Mouse (Mus musculus) heart, embryonic 11.5 days (tissue): Measurements from ENCODE around the gene Rell1. TPM values are rescaled to one million over a fixed set of nuclear protein-coding genes. Genes with fewer than 3 reads are reported as not detected.

ENCODE experiments used
- ATAC-seq: fragments of 200-750 bp; cut with Nextera tagmentation; replicated peaks from 2 replicates; pipeline ENCODE4 v1.8.0; 2017; ENCODE audit warnings: moderate library complexity; ENCODE audit not compliant: insufficient number of reproducible peaks, low FRiP score, low TSS enrichment
- H3K27ac ChIP-seq: fragments of 300-500 bp; sonication (generic); 2 replicates; pipeline ENCODE4 v1.5.1; 2014; ENCODE audit warnings: mild to moderate bottlenecking, low read depth, low read length
- H3K27me3 ChIP-seq: fragments of 300-500 bp; sonication (generic); 2 replicates; pipeline ENCODE4 v1.6.1; 2014; ENCODE audit warnings: mild to moderate bottlenecking, low read length, mixed read lengths; ENCODE audit not compliant: control insufficient read depth, insufficient read depth
- H3K36me3 ChIP-seq: fragments of 300-500 bp; sonication (generic); 2 replicates; pipeline ENCODE4 v1.6.1; 2014; ENCODE audit warnings: mild to moderate bottlenecking, low read length, moderate library complexity, mixed read lengths; ENCODE audit not compliant: control insufficient read depth, insufficient read depth
- H3K4me1 ChIP-seq: fragments of 300-500 bp; sonication (generic); 2 replicates; pipeline ENCODE4 v1.6.1; 2014; ENCODE audit warnings: low read length; ENCODE audit not compliant: control insufficient read depth, insufficient read depth
- H3K4me2 ChIP-seq: fragments of 300-500 bp; sonication (generic); 2 replicates; pipeline ENCODE4 v1.6.1; 2014; ENCODE audit warnings: mild to moderate bottlenecking, moderate library complexity
- H3K4me3 ChIP-seq: fragments of 300-500 bp; sonication (generic); 2 replicates; pipeline ENCODE4 v1.5.1; 2014; ENCODE audit warnings: low read depth, low read length
- H3K9ac ChIP-seq: fragments of 300-500 bp; sonication (generic); 2 replicates; pipeline ENCODE4 v1.6.1; 2014; ENCODE audit warnings: mild to moderate bottlenecking, low read depth, low read length, moderate library complexity
- H3K9me3 ChIP-seq: fragments of 300-500 bp; sonication (generic); replicated peaks from 2 replicates; pipeline ENCODE4 v1.6.1; 2016; ENCODE audit warnings: low read length; ENCODE audit not compliant: control insufficient read depth
- WGBS: fragments of 180-500 bp; shearing (Covaris S2); extraction: QIAGEN DNeasy Blood & Tissue Kit; methylation state at CpG from one replicate; pipeline ENCODE4 v1.1.7; 2014; ENCODE audit not compliant: insufficient replicate concordance; 5-methylcytosine and 5-hydroxymethylcytosine counted together
- polyA plus RNA-seq: library from polyadenylated mRNA; unstranded; fragments of >200 nt; fragmentation: Nextera tagmentation; extraction: Ambion mirVana; gene quantifications from 2 replicates; pipeline ENCODE4 v1.2.1, GENCODE M21; 2014

Gene Rell1
- 6.6 and 8.3 TPM in 2 replicates for polyA plus RNA-seq

- 2% methylated on average over 73 of the region's 85 CpGs for WGBS
- peak; percentile 97 for ATAC-seq
- peak within 1 kb of the TSS; percentile 93 for H3K4me2 ChIP-seq
- peak within 1 kb of the TSS; percentile 76 for H3K4me3 ChIP-seq
- peak within 1 kb of the TSS; percentile 38; the same call in 1 of the 2 replicates for H3K27ac ChIP-seq
- H3K36me3 ChIP-seq, result no peaks in the 10 kb centered on the region
- peak within 1 kb of the TSS; percentile 76 for H3K9ac ChIP-seq
- 0 out of 2 replicates have a peak, but pooled peaks cover 6% of the 10 kb centered on the region for H3K4me1 ChIP-seq
- no peaks in the 10 kb centered on the region for H3K9me3 ChIP-seq
- H3K27me3 ChIP-seq, result no peaks in the 10 kb centered on the region
These were observed at the start of gene Rell1 for GRCm38 (mm10) chr5:63968443-63969415. Gene Rell1 (minus strand): TSS chr5:63968897.

DNA sequence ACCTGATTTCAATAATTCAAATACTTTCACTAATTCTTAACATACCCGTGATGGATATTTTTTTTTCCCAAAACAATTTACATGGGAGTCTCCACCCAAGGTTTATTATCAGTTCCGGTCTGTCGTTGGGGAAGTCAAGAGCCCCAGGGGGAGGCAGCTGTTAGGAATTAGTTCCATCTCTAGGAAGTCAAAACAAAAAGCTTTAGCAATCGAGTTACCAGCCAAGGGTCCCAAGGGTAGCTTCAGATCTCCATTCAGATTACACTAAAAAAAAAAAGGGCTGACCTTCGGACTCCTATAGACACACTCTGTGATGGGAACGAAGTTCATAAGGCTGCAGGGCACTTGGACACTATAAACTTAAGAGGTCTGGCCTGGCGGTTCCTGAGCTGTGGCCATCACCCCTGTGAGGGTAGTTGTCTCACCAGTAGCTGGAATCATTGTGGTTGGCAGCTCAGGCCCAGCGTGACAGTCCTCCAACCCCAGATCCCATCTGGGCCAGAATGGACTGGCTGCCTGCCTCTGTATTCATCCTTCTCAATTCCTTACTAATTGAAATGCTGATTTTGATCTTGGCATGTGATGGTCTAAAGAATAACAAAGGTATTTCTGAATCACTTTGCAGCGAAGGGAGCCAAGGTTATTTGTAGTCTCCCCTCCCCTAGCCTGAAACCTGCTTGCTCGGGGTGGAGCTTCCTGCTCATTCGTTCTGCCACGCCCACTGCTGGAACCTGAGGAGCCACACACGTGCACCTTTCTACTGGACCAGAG, 44.1 kb upstream of the Rell1 start:
- H3K4me3 ChIP-seq, result no peak overlapping the region
- H3K4me1 ChIP-seq, result no peaks in the 10 kb centered on the region
- no peaks in the 10 kb centered on the region for H3K27me3 ChIP-seq
- H3K9me3 ChIP-seq, result no peaks in the 10 kb centered on the region
- no peak overlapping the region for H3K9ac ChIP-seq
- no peak overlapping the region for H3K4me2 ChIP-seq
- 79% methylated on average over 11 of the region's 13 CpGs for WGBS
- H3K36me3 ChIP-seq, result no peaks in the 10 kb centered on the region
- no peak overlapping the region for H3K27ac ChIP-seq
- no peak for ATAC-seq

DNA sequence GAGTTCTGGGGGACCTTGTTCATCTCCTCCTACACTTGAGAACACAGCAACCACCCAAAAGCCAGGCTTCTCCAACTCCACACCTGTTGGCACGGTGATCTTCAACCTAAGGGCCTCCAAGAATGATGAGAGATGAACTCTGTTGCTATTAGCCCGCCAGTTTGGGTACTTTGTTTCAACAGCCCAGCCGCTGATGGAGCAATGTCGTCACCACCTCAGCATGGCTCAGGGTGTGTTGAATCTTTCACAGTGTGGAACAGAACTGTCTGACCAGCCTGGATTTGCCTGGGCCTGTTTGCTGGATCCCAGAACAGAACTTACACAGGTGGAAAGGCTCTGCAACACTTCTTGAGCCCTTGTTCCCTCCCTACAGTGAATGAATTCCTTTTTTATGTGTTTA, 37.9 kb upstream of the Rell1 start:
- Histone ChIP-seq H3K36me3 (no peaks in the 10 kb centered on the region), H3K9me3 (0 out of 2 replicates have a peak, but pooled peaks cover 2% of the 10 kb centered on the region), H3K9ac (no peak overlapping the region), H3K27ac (no peak overlapping the region), H3K4me1 (no peaks in the 10 kb centered on the region), H3K4me2 (no peak overlapping the region), H3K4me3 (no peak overlapping the region), H3K27me3 (no peaks in the 10 kb centered on the region)
- 57% methylated on average over 4 of the region's 4 CpGs for WGBS
- no peak for ATAC-seq

GRCm38 (mm10) chr5:64003302-64003701, 34.6 kb upstream of the Rell1 start:
- WGBS, result 79% methylated on average over 8 of the region's 8 CpGs
- Histone ChIP-seq H3K27me3 (no peaks in the 10 kb centered on the region), H3K36me3 (no peaks in the 10 kb centered on the region), H3K9me3 (0 out of 2 replicates have a peak, but pooled peaks cover 2% of the 10 kb centered on the region), H3K4me2 (no peak overlapping the region), H3K27ac (no peak overlapping the region), H3K9ac (no peak overlapping the region), H3K4me3 (no peak overlapping the region), H3K4me1 (no peaks in the 10 kb centered on the region)
- ATAC-seq, result no peak

GRCm38 (mm10) chr5:63993865-63994264, 25.2 kb upstream of the Rell1 start:
- peaks cover 3% of the 10 kb centered on the region; the same call in 1 of the 2 replicates for H3K27me3 ChIP-seq
- 56% methylated on average over 3 of the region's 3 CpGs for WGBS
- no peaks in the 10 kb centered on the region for H3K4me1 ChIP-seq
- ATAC-seq, result no peak
- H3K9ac ChIP-seq, result no peak overlapping the region
- H3K4me2 ChIP-seq, result no peak overlapping the region
- H3K9me3 ChIP-seq, result no peaks in the 10 kb centered on the region
- H3K36me3 ChIP-seq, result no peaks in the 10 kb centered on the region
- H3K4me3 ChIP-seq, result no peak overlapping the region
- no peak overlapping the region for H3K27ac ChIP-seq

DNA sequence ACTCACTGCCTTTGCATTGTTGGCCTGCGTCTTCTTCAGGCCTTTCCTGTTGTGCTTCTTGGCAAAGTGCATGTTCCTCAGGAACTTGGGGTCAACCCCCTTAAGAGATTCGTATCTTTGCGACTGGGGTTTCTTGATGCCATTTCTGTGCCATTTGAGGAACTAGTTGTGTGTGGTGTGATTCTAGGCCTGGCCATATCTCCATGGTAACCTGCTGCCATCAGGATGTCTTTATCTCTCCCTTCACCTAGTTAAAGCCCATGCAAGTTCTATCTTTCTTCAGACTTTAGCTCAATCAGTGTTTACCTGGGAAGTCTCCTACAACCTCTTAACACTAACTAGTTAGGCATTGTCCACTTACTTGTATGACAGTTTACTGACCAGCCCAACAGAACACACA, 22.0 kb upstream of the Rell1 start:
- WGBS, result 81% methylated on average over 3 of the region's 3 CpGs

DNA sequence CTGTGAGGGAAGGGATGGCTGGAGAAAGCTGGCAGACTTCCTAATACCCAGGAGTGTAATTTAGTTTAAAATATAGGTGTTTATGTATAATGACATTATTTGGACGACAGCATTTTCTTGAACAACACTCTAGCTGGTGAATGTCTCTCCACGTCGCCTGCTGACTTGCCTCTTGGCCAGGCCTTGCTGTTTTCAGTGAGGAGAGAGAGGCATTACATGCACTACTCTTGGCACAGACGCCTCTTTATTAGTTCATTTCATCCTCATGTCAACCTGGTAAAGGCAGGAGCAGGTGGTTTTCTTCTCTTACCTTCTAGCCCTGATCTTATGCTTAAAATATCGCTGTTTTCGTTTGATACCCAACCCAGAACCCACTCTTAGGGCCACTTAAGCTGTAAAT, 17.6 kb upstream of the Rell1 start:
- Histone ChIP-seq H3K4me1 (no peaks in the 10 kb centered on the region), H3K27ac (no peak overlapping the region), H3K36me3 (no peaks in the 10 kb centered on the region), H3K9ac (no peak overlapping the region), H3K4me2 (no peak overlapping the region), H3K4me3 (no peak overlapping the region), H3K9me3 (no peaks in the 10 kb centered on the region), H3K27me3 (no peaks in the 10 kb centered on the region)
- 82% methylated on average over 6 of the region's 6 CpGs for WGBS
- ATAC-seq, result no peak

More for the DNA sequence above, 22.0 kb upstream of the Rell1 start:
- Histone ChIP-seq H3K4me2 (no peak overlapping the region), H3K27ac (no peak overlapping the region), H3K36me3 (no peaks in the 10 kb centered on the region), H3K4me3 (no peak overlapping the region), H3K9ac (no peak overlapping the region), H3K9me3 (no peaks in the 10 kb centered on the region), H3K4me1 (no peaks in the 10 kb centered on the region), H3K27me3 (no peaks in the 10 kb centered on the region)
- no peak for ATAC-seq

GRCm38 (mm10) chr5:63982296-63982695, 13.6 kb upstream of the Rell1 start:
- H3K4me2 ChIP-seq, result 0 out of 2 replicates have a peak overlapping the region, but pooled peaks have one; percentile 12
- 37% methylated on average over 11 of the region's 11 CpGs for WGBS

More at GRCm38 (mm10) chr5:63982296-63982695, 13.6 kb upstream of the Rell1 start:
- Histone ChIP-seq H3K9me3 (no peaks in the 10 kb centered on the region), H3K4me1 (no peaks in the 10 kb centered on the region), H3K9ac (no peak overlapping the region), H3K36me3 (no peaks in the 10 kb centered on the region), H3K27me3 (no peaks in the 10 kb centered on the region), H3K27ac (no peak overlapping the region), H3K4me3 (no peak overlapping the region)
- no peak for ATAC-seq
